Mouse (Mus musculus) intestine, embryonic 14.5 days (tissue): ENCODE data around the gene Gm44502. TPM values are rescaled to one million over a fixed set of nuclear protein-coding genes. Genes with fewer than 3 reads are reported as not detected.

Experiments
- ATAC-seq: fragments of 200-750 bp; cut with Nextera tagmentation; replicated peaks from 2 replicates; pipeline ENCODE4 v1.8.0; 2017; ENCODE audit warnings: low read depth, moderate number of reproducible peaks, moderate TSS enrichment, moderate library complexity; ENCODE audit not compliant: low FRiP score, low TSS enrichment
- DNase-seq: peaks from one replicate; pipeline ENCODE4 v3.0.0-alpha.2; 2018; ENCODE audit warnings: low spot score
- H3K27ac ChIP-seq: fragments of 300-500 bp; sonication (generic); 2 replicates; pipeline ENCODE4 v1.5.1; 2014; ENCODE audit warnings: low read depth, mild to moderate bottlenecking, control low read depth
- H3K27me3 ChIP-seq: fragments of 300-500 bp; sonication (generic); replicated peaks from 2 replicates; pipeline ENCODE4 v1.6.1; 2014; ENCODE audit warnings: low read length, control low read depth; ENCODE audit not compliant: control insufficient read depth, insufficient read depth
- H3K36me3 ChIP-seq: fragments of 300-500 bp; sonication (generic); 2 replicates; pipeline ENCODE4 v1.6.1; 2014; ENCODE audit warnings: low read length, control low read depth; ENCODE audit not compliant: control insufficient read depth, insufficient read depth
- H3K4me1 ChIP-seq: fragments of 300-500 bp; sonication (generic); replicated peaks from 2 replicates; pipeline ENCODE4 v1.6.1; 2014; ENCODE audit warnings: low read length, control low read depth, mixed read lengths; ENCODE audit not compliant: control insufficient read depth, insufficient read depth
- H3K4me2 ChIP-seq: fragments of 300-500 bp; sonication (generic); 2 replicates; pipeline ENCODE4 v1.6.1; 2014; ENCODE audit warnings: low read length
- H3K4me3 ChIP-seq: fragments of 300-500 bp; sonication (generic); 2 replicates; pipeline ENCODE4 v1.5.1; 2014; ENCODE audit warnings: low read depth, low read length, control low read depth, mixed read lengths
- H3K9ac ChIP-seq: fragments of 300-500 bp; sonication (generic); 2 replicates; pipeline ENCODE4 v1.6.1; 2014; ENCODE audit warnings: mild to moderate bottlenecking, low read length
- H3K9me3 ChIP-seq: fragments of 300-500 bp; sonication (generic); 2 replicates; pipeline ENCODE4 v1.6.1; 2016; ENCODE audit warnings: low read length, control low read depth; ENCODE audit not compliant: control insufficient read depth
- WGBS: fragments of 180-500 bp; shearing (Covaris S2); extraction: QIAGEN DNeasy Blood & Tissue Kit; methylation state at CpG from one replicate; pipeline ENCODE4 v1.1.7; 2014; 5-methylcytosine and 5-hydroxymethylcytosine counted together
- polyA plus RNA-seq: library from polyadenylated mRNA; unstranded; fragments of >200 nt; fragmentation: Nextera tagmentation; extraction: Ambion mirVana; gene quantifications from 2 replicates; pipeline ENCODE4 v1.2.1, GENCODE M21; 2014

Gm44502 gene
- polyA plus RNA-seq, 1 experiment from 2014 or later: not detected

GRCm38 (mm10) chr15:89426716-89427115 lies 2.8 kb downstream of the Gm44502 start:
- no peak overlapping the region for H3K9ac ChIP-seq
- H3K4me3 ChIP-seq: no peak overlapping the region
- no peak overlapping the region for H3K4me2 ChIP-seq
- peaks cover 23% of the 10 kb centered on the region for H3K36me3 ChIP-seq
- no peak overlapping the region for H3K27ac ChIP-seq
- no peaks in the 10 kb centered on the region for H3K27me3 ChIP-seq
- WGBS: 94% methylated on average over 10 of the region's 10 CpGs
- H3K4me1 ChIP-seq: peaks cover 14% of the 10 kb centered on the region; the same call in 1 of the 2 replicates
- no peaks in the 10 kb centered on the region for H3K9me3 ChIP-seq
- no peak for ATAC-seq
- no peak for DNase-seq

GRCm38 (mm10) chr15:89425711-89426121 lies 3.8 kb downstream of the Gm44502 start, which contains the start of gene Cpt1b:
Gene Cpt1b (minus strand): TSS chr15:89425863.
- Histone ChIP-seq H3K36me3 (peaks cover 23% of the 10 kb centered on the region), H3K27ac (no peak within 1 kb of the TSS), H3K4me3 (no peak within 1 kb of the TSS), H3K4me1 (peaks cover 14% of the 10 kb centered on the region; the same call in 1 of the 2 replicates), H3K4me2 (no peak within 1 kb of the TSS), H3K9me3 (no peaks in the 10 kb centered on the region), H3K9ac (no peak within 1 kb of the TSS), H3K27me3 (no peaks in the 10 kb centered on the region)
- 34% methylated on average over 6 of the region's 6 CpGs for WGBS
- ATAC-seq: no peak
- DNase-seq: no peak

- Histone ChIP-seq H3K27ac (no peak overlapping the region), H3K9me3 (no peaks in the 10 kb centered on the region), H3K36me3 (peaks cover 31% of the 10 kb centered on the region), H3K4me3 (no peak overlapping the region), H3K4me2 (no peak overlapping the region), H3K27me3 (no peaks in the 10 kb centered on the region), H3K9ac (no peak overlapping the region), H3K4me1 (peaks cover 8% of the 10 kb centered on the region; the same call in 1 of the 2 replicates)
- ATAC-seq: no peak
- no peak for DNase-seq
- WGBS: 87% methylated on average over 8 of the region's 8 CpGs
Observed at GRCm38 (mm10) chr15:89424621-89425020, 4.9 kb downstream of the Gm44502 start.

- Histone ChIP-seq H3K4me2 (no peak overlapping the region), H3K27ac (no peak overlapping the region), H3K36me3 (peaks cover 26% of the 10 kb centered on the region), H3K27me3 (no peaks in the 10 kb centered on the region), H3K9ac (no peak overlapping the region), H3K4me3 (no peak overlapping the region), H3K9me3 (no peaks in the 10 kb centered on the region), H3K4me1 (no peaks in the 10 kb centered on the region)
- ATAC-seq: no peak
- 97% methylated on average over 9 of the region's 9 CpGs for WGBS
- DNase-seq: no peak
Observed at GRCm38 (mm10) chr15:89421938-89422337, 7.6 kb downstream of the Gm44502 start.

GRCm38 (mm10) chr15:89415282-89415681 lies 14.2 kb downstream of the Gm44502 start:
- Histone ChIP-seq H3K4me1 (no peaks in the 10 kb centered on the region), H3K36me3 (peaks cover 14% of the 10 kb centered on the region; the same call in 1 of the 2 replicates), H3K4me2 (no peak overlapping the region), H3K27me3 (no peaks in the 10 kb centered on the region), H3K4me3 (no peak overlapping the region), H3K9me3 (no peaks in the 10 kb centered on the region), H3K9ac (no peak overlapping the region), H3K27ac (no peak overlapping the region)
- ATAC-seq: no peak
- 87% methylated on average over 8 of the region's 8 CpGs for WGBS
- no peak for DNase-seq

GRCm38 (mm10) chr15:89410118-89410517 lies 19.4 kb downstream of the Gm44502 start, which contains the start of gene Syce3:
Gene Syce3 (minus strand): TSS chr15:89410503.
- Histone ChIP-seq H3K9me3 (peaks cover 4% of the 10 kb centered on the region; the same call in 1 of the 2 replicates), H3K36me3 (no peaks in the 10 kb centered on the region), H3K27me3 (no peaks in the 10 kb centered on the region), H3K4me1 (no peaks in the 10 kb centered on the region), H3K9ac (no peak within 1 kb of the TSS), H3K4me3 (no peak within 1 kb of the TSS), H3K4me2 (no peak within 1 kb of the TSS), H3K27ac (no peak within 1 kb of the TSS)
- ATAC-seq: 0 out of 2 replicates have a peak, but pooled peaks have one; percentile 32
- no peak for DNase-seq
- 78% methylated on average over 20 of the region's 24 CpGs for WGBS

GRCm38 (mm10) chr15:89406691-89407090 lies 22.8 kb downstream of the Gm44502 start:
- Histone ChIP-seq H3K36me3 (no peaks in the 10 kb centered on the region), H3K4me1 (no peaks in the 10 kb centered on the region), H3K9ac (no peak overlapping the region), H3K9me3 (peaks cover 4% of the 10 kb centered on the region; the same call in 1 of the 2 replicates), H3K27ac (no peak overlapping the region), H3K4me3 (no peak overlapping the region), H3K27me3 (no peaks in the 10 kb centered on the region), H3K4me2 (no peak overlapping the region)
- DNase-seq (no peak), ATAC-seq (no peak)

- Histone ChIP-seq H3K27me3 (no peaks in the 10 kb centered on the region), H3K4me2 (no peak overlapping the region), H3K4me3 (no peak overlapping the region), H3K36me3 (no peaks in the 10 kb centered on the region), H3K4me1 (no peaks in the 10 kb centered on the region), H3K9me3 (peaks cover 4% of the 10 kb centered on the region; the same call in 1 of the 2 replicates), H3K9ac (no peak overlapping the region), H3K27ac (no peak overlapping the region)
- DNase-seq: no peak
- no peak for ATAC-seq
- WGBS: 82% methylated on average over 10 of the region's 10 CpGs
Observed at GRCm38 (mm10) chr15:89404831-89405623, 24.5 kb downstream of the Gm44502 start.
